Mouse (Mus musculus) liver, embryonic 14.5 days (tissue): ENCODE measurements around the gene Ptcd3.

ENCODE experiments used
- CTCF ChIP-seq: IDR thresholded peaks from 2 replicates; pipeline ENCODE4 v1.5.1; 2016; ENCODE audit warnings: antibody characterized with exemption, low read depth, control low read depth
- EP300 ChIP-seq: IDR thresholded peaks from 2 replicates; pipeline ENCODE4 v1.6.1; 2016; ENCODE audit warnings: antibody characterized with exemption, low read depth

- no peak for TF ChIP-seq CTCF
- TF ChIP-seq EP300, result no peak
Measured at GRCm38 (mm10) chr6:71893263-71893662, 15.3 kb downstream of the Ptcd3 start.
